Mouse (Mus musculus): Measurements from ENCODE around the gene Znrf1.
"Not testable (repeated sequence)": the region's sequence is repeated elsewhere in the genome, so short reads cannot be mapped to it uniquely, and the experiment has no call there.

Znrf1 gene

GRCm38 (mm10) chr8:111536031-111536977 lies at the start of gene Znrf1:
Gene Znrf1 (plus strand): TSS chr8:111536097.
- DNase-seq (ENCODE audit: low spot score in 2 of 2), result peak; percentile 69 to 86

DNA sequence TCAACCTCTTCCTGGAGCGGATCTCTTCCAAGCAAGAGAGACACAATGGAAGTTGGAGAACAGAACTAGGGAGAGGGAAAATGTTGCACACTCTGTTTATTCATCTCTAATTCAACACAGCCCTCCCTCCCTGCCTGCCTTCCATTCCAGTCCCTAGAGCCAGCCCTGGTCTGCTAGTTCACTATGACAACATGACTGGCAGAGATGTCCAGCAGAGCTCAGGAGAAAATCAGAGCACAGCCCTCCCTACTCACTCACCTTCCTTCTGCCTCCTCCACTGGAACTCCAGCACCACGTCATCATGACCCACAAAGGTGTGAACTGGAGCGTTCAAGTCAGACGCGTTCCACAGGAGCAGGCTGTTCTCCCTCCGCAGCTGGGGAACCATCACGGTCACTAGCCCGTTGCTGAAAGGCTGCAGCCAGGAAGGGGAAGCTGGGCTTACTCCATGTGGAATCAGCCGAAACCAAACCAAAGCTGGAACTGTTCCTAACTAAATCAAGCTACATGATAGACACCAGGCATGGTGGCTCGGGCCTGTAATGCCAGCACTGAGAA lies 45.8 kb upstream of the Znrf1 start:
- no peak for DNase-seq (ENCODE audit: low spot score in 2 of 2)

GRCm38 (mm10) chr8:111491191-111491590 lies 44.7 kb upstream of the Znrf1 start:
- no peak for DNase-seq (ENCODE audit: low spot score in 2 of 2)

DNA sequence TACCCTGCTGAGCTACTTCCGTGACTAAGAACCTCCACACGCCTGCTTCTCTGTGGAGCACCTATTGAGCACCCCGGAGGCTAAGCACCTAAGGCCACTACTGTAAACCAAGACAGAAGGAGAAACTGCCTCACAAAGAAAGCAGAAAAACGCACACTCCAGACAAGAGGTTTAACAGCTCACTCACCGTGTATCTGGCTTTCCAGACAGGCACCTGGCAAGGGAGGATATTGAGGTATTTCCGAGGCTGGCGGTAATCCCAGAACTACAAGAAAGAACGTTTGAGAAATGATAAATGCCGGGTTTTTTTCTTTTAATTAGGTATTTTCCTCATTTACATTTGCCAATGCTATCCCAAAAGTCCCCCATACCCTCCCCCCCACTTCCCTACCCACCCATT lies 43.4 kb upstream of the Znrf1 start:
- no peak for DNase-seq (ENCODE audit: low spot score in 2 of 2)

DNA sequence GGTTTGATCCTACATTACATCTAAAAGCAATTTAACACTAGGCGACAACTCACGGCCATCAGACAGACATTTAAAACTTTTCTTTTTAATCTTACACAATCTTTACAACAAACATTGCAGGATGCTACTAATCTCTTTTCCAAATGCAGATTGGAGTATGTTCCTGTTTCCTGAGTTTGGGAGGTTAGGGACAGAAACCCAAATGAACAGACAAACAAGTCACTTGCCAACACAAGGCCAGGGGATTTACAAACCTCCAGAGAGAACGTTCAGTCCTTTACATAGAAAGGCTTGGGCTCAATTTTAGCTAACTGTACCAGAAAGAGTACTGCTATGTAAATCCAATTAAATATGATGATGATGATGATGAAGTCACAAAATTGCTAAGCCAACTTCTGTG lies 42.7 kb upstream of the Znrf1 start:
- DNase-seq (ENCODE audit: low spot score in 2 of 2), result no peak

- DNase-seq (ENCODE audit: low spot score in 2 of 2), result no peak
Observed at GRCm38 (mm10) chr8:111496326-111496725, 39.6 kb upstream of the Znrf1 start.

DNA sequence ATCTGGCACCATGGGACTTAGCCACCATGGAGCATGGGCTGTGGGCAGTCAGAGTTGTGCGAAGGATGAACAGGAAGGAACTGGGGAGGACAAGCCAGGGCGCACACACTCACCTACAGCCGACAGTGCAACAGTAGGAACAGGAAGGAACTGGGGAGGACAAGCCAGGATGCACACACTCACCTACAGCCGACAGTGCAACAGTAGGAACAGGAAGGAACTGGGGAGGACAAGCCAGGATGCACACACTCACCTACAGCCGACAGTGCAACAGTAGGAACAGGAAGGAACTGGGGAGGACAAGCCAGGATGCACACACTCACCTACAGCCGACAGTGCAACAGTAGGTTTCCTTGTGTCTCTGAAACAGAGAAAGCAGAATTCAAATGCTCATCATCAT lies 37.6 kb upstream of the Znrf1 start:
- not testable (repeated sequence) for DNase-seq (ENCODE audit: low spot score in 2 of 2)

DNA sequence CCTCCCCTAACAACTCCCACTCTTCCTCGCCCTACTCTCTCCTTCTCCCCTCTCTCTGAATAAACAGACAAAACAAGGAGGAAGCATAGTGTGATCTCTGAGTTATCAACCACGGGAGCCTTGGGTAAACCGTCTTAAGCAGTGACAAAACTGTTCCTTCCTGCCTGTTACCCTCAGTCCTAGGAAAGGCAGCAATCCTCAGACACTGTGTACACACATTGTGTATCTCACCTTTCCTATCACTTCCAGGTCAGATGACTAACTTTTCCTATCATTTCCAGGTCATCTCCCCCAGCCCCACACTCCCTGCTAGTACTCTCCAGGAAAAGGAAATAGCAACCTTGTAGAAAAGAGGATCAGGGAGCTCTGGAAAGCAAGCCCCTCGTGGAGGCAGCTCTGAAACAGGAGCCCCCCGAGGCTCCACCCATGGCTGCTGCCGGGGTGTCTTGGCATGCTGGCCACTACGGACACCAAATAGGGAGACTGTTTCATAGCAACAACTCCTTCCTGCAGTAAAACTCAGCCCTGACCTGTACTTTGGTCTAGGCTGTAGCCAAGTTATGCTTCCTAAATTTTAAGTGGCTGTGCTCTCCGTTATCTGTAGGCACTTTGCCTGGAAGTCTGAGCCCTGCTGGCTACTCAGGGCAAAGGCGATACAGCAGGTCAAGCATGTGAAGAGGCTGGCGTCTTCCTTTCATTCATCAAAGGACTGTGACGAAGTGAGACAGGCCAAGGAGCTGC lies 34.0 kb upstream of the Znrf1 start:
- DNase-seq (ENCODE audit: low spot score in 2 of 2), result no peak

DNA sequence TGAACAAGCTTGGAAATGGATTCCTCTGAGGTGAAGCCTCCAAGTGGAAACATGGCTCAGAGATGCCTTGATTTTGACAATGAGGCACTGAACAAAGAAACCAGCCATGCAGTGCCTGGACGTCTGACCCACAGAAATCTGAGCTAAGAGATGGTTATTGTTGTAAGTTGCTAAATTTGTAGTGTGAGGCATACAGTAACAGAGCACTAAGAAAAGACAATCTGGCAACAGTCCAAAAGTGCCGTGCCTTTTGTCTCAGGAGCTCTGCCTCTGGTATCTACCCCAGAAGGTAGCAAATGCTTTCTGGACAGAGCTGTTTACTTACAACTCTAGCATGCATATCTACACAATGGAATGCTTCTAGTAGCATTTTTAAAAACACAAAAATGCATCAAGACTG lies 27.3 kb upstream of the Znrf1 start:
- DNase-seq (ENCODE audit: low spot score in 2 of 2), result no peak

GRCm38 (mm10) chr8:111509278-111509677 lies 26.6 kb upstream of the Znrf1 start:
- no peak for DNase-seq (ENCODE audit: low spot score in 2 of 2)

DNA sequence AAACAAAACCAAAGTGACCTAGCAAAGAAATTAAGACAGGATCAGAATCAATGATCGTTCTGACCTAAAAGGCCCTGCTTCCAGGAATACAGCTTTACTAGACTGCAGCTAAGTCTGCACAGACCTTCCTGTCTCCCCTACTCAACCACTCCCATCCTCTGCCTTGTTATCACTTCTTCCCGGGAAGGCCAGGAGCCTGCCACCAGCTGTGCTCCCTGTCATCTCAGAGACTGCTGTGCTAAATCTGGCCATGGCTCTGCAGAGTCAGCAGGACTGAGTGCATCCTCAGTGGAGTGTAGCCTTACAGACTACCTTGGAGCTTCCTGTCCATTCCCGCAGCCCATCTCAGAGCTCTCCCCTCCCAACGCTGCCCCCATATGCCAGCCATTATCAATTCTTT lies 25.5 kb upstream of the Znrf1 start:
- no peak for DNase-seq (ENCODE audit: low spot score in 2 of 2)

- DNase-seq (ENCODE audit: low spot score in 2 of 2), result no peak
Observed at GRCm38 (mm10) chr8:111512941-111513340, 23.0 kb upstream of the Znrf1 start.

DNA sequence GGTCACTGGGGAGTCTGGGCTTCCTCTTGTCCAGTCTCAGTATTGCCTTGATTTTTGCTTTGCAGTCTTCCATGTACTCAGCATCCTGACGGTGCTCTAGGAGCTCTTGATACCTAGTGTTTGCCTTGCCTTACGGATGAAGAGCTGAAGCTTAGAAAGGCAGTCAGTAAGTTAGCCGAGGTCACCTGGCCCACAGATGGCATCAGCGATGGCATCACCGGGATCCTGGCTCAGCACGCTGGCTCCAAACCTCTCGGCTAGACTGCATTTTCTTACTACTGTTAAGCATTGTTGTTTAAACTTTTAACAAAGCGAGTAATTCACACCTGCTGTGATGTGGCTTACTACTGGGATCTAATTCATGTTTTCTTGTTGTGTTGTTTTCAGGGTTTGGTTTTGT lies 22.5 kb upstream of the Znrf1 start:
- DNase-seq (ENCODE audit: low spot score in 2 of 2), result no peak

DNA sequence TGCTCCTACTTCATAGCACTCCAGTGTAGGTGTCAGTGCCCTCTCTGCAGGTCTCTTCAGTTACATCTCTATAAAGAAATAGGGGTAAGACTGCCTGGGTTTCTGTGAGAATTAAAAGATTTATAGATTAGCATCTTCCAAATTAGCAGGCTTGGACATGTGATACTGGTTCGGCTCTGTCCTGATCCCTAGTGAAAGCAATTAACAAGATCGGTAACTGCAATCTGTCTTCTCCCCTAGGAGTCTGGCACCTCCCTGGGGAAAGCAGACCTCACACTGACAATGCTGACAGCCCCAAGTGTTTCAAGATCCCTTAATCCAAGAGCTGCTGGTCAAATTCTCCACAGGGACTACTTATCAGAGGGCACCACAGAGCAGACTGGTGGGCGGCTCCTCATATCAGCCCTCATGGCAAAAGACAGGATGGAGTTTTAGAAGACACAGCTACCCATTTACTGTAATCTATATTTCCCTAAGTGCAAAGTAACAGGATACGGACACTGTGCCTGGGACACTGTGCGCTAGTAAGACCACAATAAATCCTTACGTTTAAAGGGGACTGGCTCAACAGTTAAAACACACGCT lies 19.4 kb upstream of the Znrf1 start:
- no peak for DNase-seq (ENCODE audit: low spot score in 2 of 2)

DNA sequence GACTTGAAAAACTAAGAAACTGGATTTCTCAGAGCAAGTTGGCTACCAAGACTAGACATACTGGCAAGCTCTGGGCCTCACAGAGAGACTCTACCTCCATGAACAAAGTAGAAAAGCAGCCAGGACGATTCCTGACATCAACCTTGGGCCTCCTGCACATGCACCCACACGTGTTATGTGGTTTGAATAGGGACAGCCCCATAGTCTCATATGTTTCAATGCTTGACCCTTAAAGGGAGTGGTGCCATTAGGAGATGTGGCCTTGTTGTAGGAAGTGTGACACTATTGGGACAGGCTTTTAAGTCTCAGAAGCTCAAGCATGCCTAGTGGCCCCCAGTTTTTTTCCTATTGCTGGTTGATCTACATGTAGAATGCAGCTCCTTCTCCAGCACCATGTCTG lies 18.4 kb upstream of the Znrf1 start:
- DNase-seq (ENCODE audit: low spot score in 2 of 2), result no peak

- peak; percentile 97 to 98 for DNase-seq (ENCODE audit: low spot score in 2 of 2)
Observed at GRCm38 (mm10) chr8:111521713-111522429, 14.0 kb upstream of the Znrf1 start, which contains the start of gene Wdr59. Gene Wdr59 (minus strand): TSS chr8:111522092.

DNA sequence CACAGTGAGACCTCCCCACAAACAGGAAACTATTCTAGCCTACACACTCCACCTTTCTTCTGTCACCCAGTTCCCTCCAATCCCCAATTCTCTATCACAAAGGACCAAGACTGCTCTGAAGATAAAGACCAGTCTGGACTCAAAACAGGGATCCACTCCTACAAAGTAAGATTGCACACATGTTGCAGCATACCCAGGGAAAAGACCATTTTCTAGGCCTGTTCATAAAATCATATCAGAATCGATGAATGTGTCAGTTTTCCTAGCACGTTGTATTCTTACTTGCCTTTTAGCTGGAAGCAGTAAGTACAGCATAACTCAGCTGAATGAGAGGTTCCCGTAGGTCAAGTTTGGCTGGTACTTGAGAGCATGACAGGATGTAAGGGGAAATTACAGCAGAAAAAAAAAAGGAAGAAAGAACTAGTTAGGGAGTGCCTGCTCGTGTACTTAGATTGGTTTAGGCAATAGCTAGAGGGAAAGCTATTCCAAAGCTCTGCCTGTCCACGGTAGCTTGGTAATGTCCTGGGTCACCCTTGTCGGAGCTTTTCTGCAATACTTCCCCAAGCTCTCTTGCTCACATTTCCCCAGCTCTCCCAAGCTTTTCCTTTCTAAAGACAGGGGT lies 9.4 kb upstream of the Znrf1 start:
- no peak for DNase-seq (ENCODE audit: low spot score in 2 of 2)

DNA sequence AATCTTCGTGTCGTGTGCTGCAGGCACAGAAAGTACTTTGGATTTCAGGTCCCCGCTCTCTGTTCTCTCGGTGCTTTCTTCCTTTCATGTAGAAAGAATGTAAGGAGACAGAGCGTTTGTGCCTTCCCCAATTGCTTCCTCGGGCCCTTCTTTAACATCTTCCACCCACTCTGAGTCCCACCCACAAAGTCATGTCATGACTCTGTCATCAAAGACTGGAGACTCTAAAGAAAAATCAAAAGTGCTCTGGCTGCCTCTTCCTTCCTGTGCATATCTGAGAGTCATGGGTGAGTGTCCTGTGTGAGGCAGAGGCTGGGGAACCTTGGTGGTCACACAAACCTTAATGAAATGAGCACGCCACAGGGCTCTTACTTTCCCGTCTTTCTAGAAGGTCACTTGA lies 8.7 kb upstream of the Znrf1 start:
- DNase-seq (ENCODE audit: low spot score in 2 of 2), result no peak

DNA sequence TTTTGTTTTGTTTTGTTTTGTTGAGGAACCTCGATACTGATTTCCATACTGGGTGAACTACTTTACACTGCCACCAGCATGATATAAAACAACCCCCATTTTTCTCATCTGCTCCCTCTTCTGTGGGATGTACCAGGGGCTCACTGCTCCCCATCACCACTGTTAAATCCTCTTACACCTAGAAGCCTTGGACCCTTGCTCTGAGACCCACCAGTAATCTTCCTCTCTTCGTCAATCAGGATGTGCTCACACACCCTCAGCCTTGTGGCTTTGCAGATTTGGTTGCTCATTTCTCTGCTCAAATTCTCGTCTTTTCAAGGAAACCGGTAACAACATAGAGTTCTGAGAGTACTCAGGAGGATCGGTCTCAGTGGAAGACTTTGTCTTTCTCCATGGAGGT lies 7.8 kb upstream of the Znrf1 start:
- no peak for DNase-seq (ENCODE audit: low spot score in 2 of 2)

- no peak for DNase-seq (ENCODE audit: low spot score in 2 of 2)
Observed at GRCm38 (mm10) chr8:111531191-111531590, 4.7 kb upstream of the Znrf1 start.

GRCm38 (mm10) chr8:111531621-111532020 lies 4.3 kb upstream of the Znrf1 start:
- no peak for DNase-seq (ENCODE audit: low spot score in 2 of 2)

All from spleen, postnatal 4 days (tissue).